Comparison of ENCODE assay signal across 24 mouse cellular contexts in the genomic region with DNA sequence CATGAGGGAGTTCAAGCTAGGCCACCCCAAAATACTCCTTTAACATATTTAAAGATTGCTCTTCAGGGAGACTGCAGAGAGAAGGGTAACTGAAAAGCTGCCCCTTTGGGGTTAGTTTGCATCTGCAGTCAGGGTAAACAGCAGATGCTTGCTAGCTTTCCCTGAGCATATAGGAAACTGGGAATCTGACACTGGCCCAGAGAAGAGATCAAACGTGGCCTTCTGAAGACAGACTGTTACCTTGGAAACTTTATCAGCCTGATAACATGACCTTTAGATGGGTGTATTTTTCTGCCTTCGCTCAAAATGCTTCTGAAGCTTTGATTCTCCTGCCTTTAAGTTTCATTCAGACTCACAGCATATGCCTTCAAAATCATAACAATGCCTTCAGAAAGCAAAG.
"Had no signal": no experiment of that assay in that cellular context is flagged by ENCODE, and none has a peak within 500 bp of the region (broad histone marks: within the 10 kb centered on the region; RNA-seq: fewer than 3 reads in every experiment).

No protein-coding gene starts in this region.

- H3K4me3 ChIP-seq: layer of hippocampus, adult 2 months; limb, embryonic 10.5 days; limb, embryonic 13.5 days; liver, embryonic 12.5 days; liver, embryonic 15.5 days; lung, embryonic 15.5 days; megakaryocyte, embryonic 14.5 days; midbrain, embryonic 12.5 days; midbrain, embryonic 15.5 days; neural tube, embryonic 12.5 days; neural tube, embryonic 15.5 days; stomach, embryonic 15.5 days had no signal

- H3K27ac ChIP-seq: kidney, postnatal 0 days; layer of hippocampus, adult 2 months; limb, embryonic 10.5 days; limb, embryonic 13.5 days; liver, embryonic 12.5 days; liver, embryonic 15.5 days; lung, embryonic 15.5 days; midbrain, embryonic 12.5 days; midbrain, embryonic 15.5 days; neural tube, embryonic 12.5 days; neural tube, embryonic 15.5 days; stomach, embryonic 15.5 days had no signal

- H3K36me3 ChIP-seq: limb, embryonic 10.5 days; limb, embryonic 13.5 days; liver, embryonic 12.5 days; liver, embryonic 15.5 days; lung, embryonic 15.5 days; midbrain, embryonic 12.5 days; midbrain, embryonic 15.5 days; neural tube, embryonic 12.5 days; neural tube, embryonic 15.5 days; stomach, embryonic 15.5 days had no signal

- DNase-seq: kidney, adult 9 months; kidney, postnatal 25 days; layer of hippocampus, adult 9-11 months; liver; lung, adult 18-20 months; lung, postnatal 10 days; lung, postnatal 36 days; right cerebral cortex, adult 18-20 months; right cerebral cortex, postnatal 25 days; spleen, adult 18-20 months; thymus, postnatal 25 days had no signal

- H3K9ac ChIP-seq: limb, embryonic 13.5 days; liver, embryonic 12.5 days; liver, embryonic 15.5 days; lung, embryonic 15.5 days; midbrain, embryonic 12.5 days; midbrain, embryonic 15.5 days; neural tube, embryonic 12.5 days; neural tube, embryonic 15.5 days; stomach, embryonic 15.5 days had no signal

- H3K9me3 ChIP-seq: limb, embryonic 10.5 days; limb, embryonic 13.5 days; liver, embryonic 12.5 days; liver, embryonic 15.5 days; lung, embryonic 15.5 days; midbrain, embryonic 12.5 days; midbrain, embryonic 15.5 days; neural tube, embryonic 12.5 days; neural tube, embryonic 15.5 days; stomach, embryonic 15.5 days had no signal

- H3K27me3 ChIP-seq: limb, embryonic 13.5 days; liver, embryonic 12.5 days; liver, embryonic 15.5 days; lung, embryonic 15.5 days; megakaryocyte, embryonic 14.5 days; midbrain, embryonic 12.5 days; midbrain, embryonic 15.5 days; neural tube, embryonic 12.5 days; neural tube, embryonic 15.5 days; stomach, embryonic 15.5 days had no signal
